Mouse (Mus musculus) ES-CJ7 (cell line): ENCODE measurements at regions not wholly inside any gene's neighbourhood (a gene's known extent, or its start where the extent isn't known, plus 50 kb on each side); places are given as distances from the start of the nearest gene placed in this dataset.

Experiments used
- DNase-seq: peaks from one replicate; pipeline ENCODE4 v3.0.0; 2011; ENCODE audit warnings: low read depth, low spot score

- no peak for DNase-seq
These were observed 446.5 kb downstream of the Pdgfc start for GRCm38 (mm10) chr3:81482742-81483141.

GRCm38 (mm10) chr3:81483363-81483762 lies 447.1 kb downstream of the Pdgfc start:
- no peak for DNase-seq

GRCm38 (mm10) chr3:81505316-81505715 lies 427.1 kb upstream of the Ctso start:
- no peak for DNase-seq

GRCm38 (mm10) chr3:81508611-81509010 lies 423.8 kb upstream of the Ctso start:
- no peak for DNase-seq

- no peak for DNase-seq
These were observed 410.6 kb upstream of the Ctso start for GRCm38 (mm10) chr3:81521804-81522203.

GRCm38 (mm10) chr3:81530872-81531271 lies 401.5 kb upstream of the Ctso start:
- DNase-seq = no peak

- no peak for DNase-seq
These were observed 396.8 kb upstream of the Ctso start for GRCm38 (mm10) chr3:81535448-81536205.

GRCm38 (mm10) chr3:81554773-81555172 lies 377.6 kb upstream of the Ctso start:
- DNase-seq = no peak

GRCm38 (mm10) chr3:81562610-81563258 lies 369.7 kb upstream of the Ctso start:
- no peak for DNase-seq

- DNase-seq = no peak
These were observed 368.3 kb upstream of the Ctso start for GRCm38 (mm10) chr3:81563858-81564756.

GRCm38 (mm10) chr3:81564757-81565063 lies 367.7 kb upstream of the Ctso start:
- no peak for DNase-seq

- DNase-seq = no peak
These were observed 348.9 kb upstream of the Ctso start for GRCm38 (mm10) chr3:81583387-81584027.

- DNase-seq = no peak
These were observed 343.3 kb upstream of the Ctso start for GRCm38 (mm10) chr3:81589109-81589508.

GRCm38 (mm10) chr3:81629157-81629556 lies 303.2 kb upstream of the Ctso start:
- no peak for DNase-seq

- DNase-seq = no peak
These were observed 273.9 kb upstream of the Ctso start for GRCm38 (mm10) chr3:81658490-81658889.

GRCm38 (mm10) chr3:81661620-81662019 lies 270.8 kb upstream of the Ctso start:
- no peak for DNase-seq

- DNase-seq = no peak
These were observed 266.1 kb upstream of the Ctso start for GRCm38 (mm10) chr3:81666262-81666661.

GRCm38 (mm10) chr3:81676570-81676969 lies 255.8 kb upstream of the Ctso start:
- DNase-seq = no peak

- no peak for DNase-seq
These were observed 230.3 kb upstream of the Ctso start for GRCm38 (mm10) chr3:81701974-81702697.

GRCm38 (mm10) chr3:81718911-81719310 lies 213.5 kb upstream of the Ctso start:
- DNase-seq = no peak

GRCm38 (mm10) chr3:81735463-81735862 lies 196.9 kb upstream of the Ctso start:
- DNase-seq = no peak
